9 mouse cellular contexts compared by ENCODE assay signal in the genomic region with DNA sequence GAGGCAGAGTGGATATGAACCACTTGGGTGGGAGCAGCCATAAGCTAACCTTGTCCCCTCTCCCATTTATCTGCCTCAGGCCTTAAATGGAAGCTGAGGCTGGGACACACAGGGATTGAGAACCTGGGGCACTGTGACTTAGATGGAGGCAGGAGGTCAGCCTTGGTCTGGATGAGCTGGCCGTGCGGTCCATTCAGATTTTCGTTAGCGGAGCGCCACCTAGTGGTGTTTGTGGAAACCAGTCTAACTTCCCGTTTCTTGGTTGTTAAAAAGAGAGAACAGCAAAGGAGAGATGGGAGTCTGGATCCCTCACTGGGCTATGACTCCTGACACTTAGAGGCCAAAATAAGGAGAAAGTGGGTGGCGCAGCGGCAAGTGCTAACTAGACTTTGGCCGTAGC. TPM values are rescaled to one million over a fixed set of nuclear protein-coding genes. Genes with fewer than 3 reads are reported as not detected.
DNase-seq lines count a peak whose midpoint lies in the region; ATAC-seq and TF ChIP-seq lines count a peak whose summit lies in the region.
"Had no signal": no experiment of that assay in that cellular context is flagged by ENCODE, and none has a peak within 500 bp of the region (broad histone marks: within the 10 kb centered on the region; RNA-seq: fewer than 3 reads in every experiment).

No protein-coding gene starts in this region.

- peak; percentile 82 for DNase-seq in hindbrain, embryonic 10.5 days (ENCODE audit: low spot score)
- DNase-seq in left cerebral cortex, postnatal 36 days (ENCODE audit: low spot score in 2 of 2): peak; percentile 45 to 75
- DNase-seq in natural killer cell, adult 2 months (ENCODE audit: low spot score in 2 of 2): peak; percentile 67 to 71

- no peak overlapping the region for H3K27ac ChIP-seq in hindbrain, embryonic 10.5 days
- no peak overlapping the region for H3K27ac ChIP-seq in hindbrain, embryonic 12.5 days
- no peak overlapping the region for H3K27ac ChIP-seq in bone marrow, adult 2 months (ENCODE audit: control insufficient read depth, insufficient read depth, low read depth, low read length, poor library complexity)
- no peak overlapping the region for H3K27ac ChIP-seq in intestine, embryonic 15.5 days
- H3K27ac ChIP-seq in testis, adult 2 months (ENCODE audit: control insufficient read depth, insufficient read depth, low read depth, low read length): no peak overlapping the region
- H3K27ac ChIP-seq: embryonic facial prominence, embryonic 15.5 days had no signal

- H3K4me2 ChIP-seq in hindbrain, embryonic 12.5 days (replicated peaks): no peak overlapping the region
- no peak overlapping the region for H3K4me2 ChIP-seq in intestine, embryonic 15.5 days (replicated peaks)
- H3K4me2 ChIP-seq: embryonic facial prominence, embryonic 15.5 days had no signal

- H3K4me3 ChIP-seq in hindbrain, embryonic 10.5 days: no peak overlapping the region
- no peak overlapping the region for H3K4me3 ChIP-seq in hindbrain, embryonic 12.5 days
- H3K4me3 ChIP-seq in bone marrow, adult 2 months (replicated peaks; ENCODE audit: control insufficient read depth, low read depth, low read length): no peak overlapping the region
- H3K4me3 ChIP-seq in intestine, embryonic 15.5 days (replicated peaks): no peak overlapping the region
- H3K4me3 ChIP-seq in testis, adult 2 months (ENCODE audit: control insufficient read depth, low read depth, low read length): no peak overlapping the region
- H3K4me3 ChIP-seq: embryonic facial prominence, embryonic 15.5 days had no signal

- intact Hi-C loops in left cerebral cortex, postnatal 36 days (cut with DNase I): loop anchor here (2.0 to 5.0 kb wide), 2 partner anchors 92 to 402 kb away; no protein-coding TSS in a partner anchor

- H3K9ac ChIP-seq in hindbrain, embryonic 12.5 days: no peak overlapping the region
- no peak overlapping the region for H3K9ac ChIP-seq in intestine, embryonic 15.5 days
- H3K9ac ChIP-seq: embryonic facial prominence, embryonic 15.5 days had no signal

- ATAC-seq in hindbrain, embryonic 12.5 days (ENCODE audit: low FRiP score): no peak
- ATAC-seq in erythroblast, adult 5-6 weeks (replicated peaks; ENCODE audit: low FRiP score, poor library complexity, severe bottlenecking): peak; percentile 69; the same call in 1 of the 2 replicates
- ATAC-seq in intestine, embryonic 15.5 days: 0 out of 2 replicates have a peak, but pooled peaks have one; percentile 31

- WGBS in hindbrain, embryonic 10.5 days: 6% methylated on average over 9 of the region's 9 CpGs
- WGBS in hindbrain, embryonic 12.5 days: 9% methylated on average over 9 of the region's 9 CpGs
- WGBS in bone marrow, adult 2 months: 2% methylated on average over 9 of the region's 9 CpGs
- WGBS in intestine, embryonic 15.5 days: 4% methylated on average over 9 of the region's 9 CpGs

- H3K4me1 ChIP-seq in hindbrain, embryonic 10.5 days (replicated peaks): peaks cover 5% of the 10 kb centered on the region; the same call in 1 of the 2 replicates
- H3K4me1 ChIP-seq in hindbrain, embryonic 12.5 days: no peaks in the 10 kb centered on the region
- H3K4me1 ChIP-seq in bone marrow, adult 2 months (ENCODE audit: control insufficient read depth, insufficient read depth, low read length): peaks cover 3% of the 10 kb centered on the region; the same call in 1 of the 2 replicates
- H3K4me1 ChIP-seq in intestine, embryonic 15.5 days (replicated peaks): no peaks in the 10 kb centered on the region
- H3K4me1 ChIP-seq in testis, adult 2 months (ENCODE audit: control insufficient read depth, insufficient read depth, low read length): peaks cover 3% of the 10 kb centered on the region
- H3K4me1 ChIP-seq: embryonic facial prominence, embryonic 15.5 days had no signal

- peaks cover 3% of the 10 kb centered on the region; the same call in 1 of the 2 replicates for H3K27me3 ChIP-seq in hindbrain, embryonic 10.5 days (ENCODE audit: insufficient read depth, poor library complexity, severe bottlenecking)
- peaks cover 7% of the 10 kb centered on the region; the same call in 1 of the 2 replicates for H3K27me3 ChIP-seq in hindbrain, embryonic 12.5 days
- H3K27me3 ChIP-seq in intestine, embryonic 15.5 days (replicated peaks): no peaks in the 10 kb centered on the region
- no peaks in the 10 kb centered on the region for H3K27me3 ChIP-seq in testis, adult 2 months (ENCODE audit: control insufficient read depth, insufficient read depth, low read length)

- H3K9me3 ChIP-seq in hindbrain, embryonic 10.5 days: no peaks in the 10 kb centered on the region
- H3K9me3 ChIP-seq in hindbrain, embryonic 12.5 days (replicated peaks): no peaks in the 10 kb centered on the region
- H3K9me3 ChIP-seq in intestine, embryonic 15.5 days: no peaks in the 10 kb centered on the region
- H3K9me3 ChIP-seq: embryonic facial prominence, embryonic 15.5 days had no signal

- H3K36me3 ChIP-seq in hindbrain, embryonic 10.5 days: no peaks in the 10 kb centered on the region
- no peaks in the 10 kb centered on the region for H3K36me3 ChIP-seq in hindbrain, embryonic 12.5 days
- H3K36me3 ChIP-seq in intestine, embryonic 15.5 days: no peaks in the 10 kb centered on the region
- no peaks in the 10 kb centered on the region for H3K36me3 ChIP-seq in testis, adult 2 months (ENCODE audit: control insufficient read depth, insufficient read depth, low read length)
- H3K36me3 ChIP-seq: embryonic facial prominence, embryonic 15.5 days had no signal

- no peak for TF ChIP-seq POLR2A in bone marrow, adult 2 months (IDR thresholded peaks at IDR 0.05; ENCODE audit: borderline replicate concordance, control insufficient read depth, low read depth, low read length)
- TF ChIP-seq POLR2A in testis, adult 2 months (IDR thresholded peaks at IDR 0.05; ENCODE audit: control insufficient read depth, low read depth, low read length): no peak

- TF ChIP-seq CTCF in bone marrow, adult 2 months (IDR thresholded peaks at IDR 0.05; ENCODE audit: control insufficient read depth, insufficient read depth, low read length): peak; percentile 81
- TF ChIP-seq CTCF in testis, adult 2 months (IDR thresholded peaks at IDR 0.05; ENCODE audit: control insufficient read depth, insufficient read depth, insufficient replicate concordance, low read depth, low read length): peak; percentile 79

RNA-seq across cellular contexts. Expression of a gene that starts 28.4 kb away (rescaled TPM):
- polyA plus RNA-seq in hindbrain, embryonic 10.5 days (2016; fragmentation: Nextera tagmentation; extraction: Ambion mirVana): not detected in 2 replicates
- not detected in 2 replicates for polyA plus RNA-seq in hindbrain, embryonic 12.5 days (2016; fragmentation: Nextera tagmentation; extraction: Ambion mirVana)
- 1.7 TPM in 1 of 2 replicates, not detected in the other for polyA plus RNA-seq in bone marrow, adult 2 months (2011; ENCODE audit: insufficient read depth, insufficient read length, low replicate concordance, missing spikeins)
- not detected in 2 replicates for total RNA-seq in erythroblast, adult 5-6 weeks (2015; ENCODE audit: low replicate concordance)
- total RNA-seq in erythroblast, adult 5-6 weeks (2017; ENCODE audit: low replicate concordance): not detected in 2 replicates
- polyA plus RNA-seq in intestine, embryonic 15.5 days (2015; fragmentation: Nextera tagmentation; extraction: Ambion mirVana): not detected in 2 replicates
- not detected for total RNA-seq in left cerebral cortex, postnatal 36 days (2021)
- polyA plus RNA-seq in testis, adult 2 months (2012; rRNA removed): 148 and 150 TPM in 2 replicates
- polyA plus RNA-seq: embryonic facial prominence, embryonic 15.5 days had no signal

Comparison
In these comparisons a context has a peak if more than half of its experiments do, and no peak if none do; other contexts are left out.
1. RNA of a gene that starts 28.4 kb away (polyA plus RNA-seq): 148 to 150 TPM in testis, adult 2 months; 1.7 TPM in bone marrow, adult 2 months, not detected in intestine, embryonic 15.5 days, not detected in hindbrain, embryonic 10.5 days and not detected in hindbrain, embryonic 12.5 days; every median in the first group is over 10 times any median in the second.
2. Peak in every context shown above with its lines, with median percentiles within 50 percentile points of each other: DNase-seq.